Mouse (Mus musculus): ENCODE measurements around the gene Kmt2b. TPM values are rescaled to one million over a fixed set of nuclear protein-coding genes. Genes with fewer than 3 reads are reported as not detected.

Gene Kmt2b
- polyA plus RNA-seq, 1 experiment from 2014 or later: 10.8 TPM

DNA sequence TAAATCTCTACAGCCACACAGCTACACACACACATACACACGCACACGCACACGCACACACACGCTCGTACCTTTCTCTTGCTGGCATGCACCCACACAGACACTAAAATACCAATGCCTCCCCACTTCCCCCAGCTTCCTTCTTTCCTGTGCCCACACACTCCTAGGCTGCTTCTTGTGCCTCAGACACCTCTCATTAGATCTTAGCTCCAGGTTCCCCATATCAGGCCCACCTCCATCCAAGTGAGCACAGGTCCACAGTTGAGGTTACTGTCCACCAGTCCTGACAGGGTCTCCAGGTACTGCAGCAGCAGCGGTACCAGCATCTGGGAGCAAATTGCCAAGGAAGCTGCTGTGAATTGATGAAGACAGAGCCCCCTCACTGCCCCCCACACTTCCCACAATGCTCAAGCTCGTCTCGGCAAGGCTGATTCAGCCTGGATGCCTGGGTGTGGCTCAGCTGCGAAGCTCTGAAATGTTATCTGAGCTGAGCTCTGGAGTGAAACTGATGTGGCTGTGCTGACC is 57.2 kb downstream of the Kmt2b start:
- no peak overlapping the region for H3K4me2 ChIP-seq (replicated peaks)
- 67% methylated on average over 9 of the region's 9 CpGs for WGBS
- H3K27ac ChIP-seq (replicated peaks): no peak overlapping the region
- H3K36me3 ChIP-seq: peaks cover 47% of the 10 kb centered on the region
- H3K9me3 ChIP-seq (replicated peaks): no peaks in the 10 kb centered on the region
- H3K4me3 ChIP-seq (replicated peaks): no peak overlapping the region
- ATAC-seq (ENCODE audit: insufficient number of reproducible peaks, low FRiP score, low TSS enrichment, low read depth): no peak
- no peak overlapping the region for H3K9ac ChIP-seq
- no peaks in the 10 kb centered on the region for H3K27me3 ChIP-seq
- peaks cover 34% of the 10 kb centered on the region for H3K4me1 ChIP-seq

DNA sequence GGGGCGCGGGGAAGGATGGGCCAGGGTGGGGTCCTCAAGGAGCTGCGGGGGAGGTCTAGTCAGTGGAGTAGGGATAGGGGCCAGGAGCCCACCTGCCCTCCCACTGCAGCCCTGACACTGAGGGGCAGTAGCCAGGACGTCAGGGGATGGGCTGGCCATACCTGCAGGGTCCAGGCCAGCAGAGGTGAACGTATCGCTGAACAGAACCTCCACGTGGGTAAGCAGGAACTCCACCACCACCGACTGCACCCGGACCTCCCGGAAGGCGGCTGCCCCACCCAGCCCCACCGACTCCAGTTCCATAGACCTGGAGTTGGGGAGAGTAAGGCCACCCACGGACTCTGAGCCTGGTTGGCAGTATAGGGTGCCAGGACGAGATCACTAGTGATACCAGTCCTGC is 61.5 kb downstream of the Kmt2b start:
- H3K9ac ChIP-seq: no peak overlapping the region
- peak overlapping the region; percentile 79 for H3K27ac ChIP-seq (replicated peaks)
- H3K4me3 ChIP-seq (replicated peaks): peak overlapping the region; percentile 26; the same call in 1 of the 2 replicates

GRCm38 (mm10) chr7:30526399-30526798 is 62.1 kb downstream of the Kmt2b start:
- Histone ChIP-seq H3K4me3 (replicated peaks) (peak overlapping the region; percentile 26), H3K27me3 (no peaks in the 10 kb centered on the region), H3K4me2 (replicated peaks) (peak overlapping the region; percentile 48), H3K9me3 (replicated peaks) (no peaks in the 10 kb centered on the region), H3K36me3 (peaks cover 56% of the 10 kb centered on the region), H3K4me1 (peaks cover 15% of the 10 kb centered on the region), H3K27ac (replicated peaks) (peak overlapping the region; percentile 79), H3K9ac (peak overlapping the region; percentile 31; the same call in 1 of the 2 replicates)
- WGBS: 14% methylated on average over 17 of the region's 17 CpGs
- ATAC-seq (ENCODE audit: insufficient number of reproducible peaks, low FRiP score, low TSS enrichment, low read depth): no peak

More for the DNA sequence above, 61.5 kb downstream of the Kmt2b start:
- peak overlapping the region; percentile 48 for H3K4me2 ChIP-seq (replicated peaks)
- ATAC-seq (ENCODE audit: insufficient number of reproducible peaks, low FRiP score, low TSS enrichment, low read depth): no peak
- peaks cover 62% of the 10 kb centered on the region for H3K36me3 ChIP-seq
- H3K9me3 ChIP-seq (replicated peaks): no peaks in the 10 kb centered on the region
- H3K27me3 ChIP-seq: no peaks in the 10 kb centered on the region
- 66% methylated on average over 14 of the region's 14 CpGs for WGBS
- peaks cover 15% of the 10 kb centered on the region for H3K4me1 ChIP-seq

- Histone ChIP-seq H3K4me2 (replicated peaks) (peak overlapping the region; percentile 48), H3K36me3 (peaks cover 54% of the 10 kb centered on the region), H3K27ac (replicated peaks) (peak overlapping the region; percentile 79), H3K9ac (0 out of 2 replicates have a peak overlapping the region, but pooled peaks have one; percentile 31), H3K4me1 (peaks cover 15% of the 10 kb centered on the region), H3K9me3 (replicated peaks) (no peaks in the 10 kb centered on the region), H3K27me3 (no peaks in the 10 kb centered on the region), H3K4me3 (replicated peaks) (peak overlapping the region; percentile 26)
- 13% methylated on average over 10 of the region's 10 CpGs for WGBS
- ATAC-seq (ENCODE audit: insufficient number of reproducible peaks, low FRiP score, low TSS enrichment, low read depth): peak; percentile 44; the same call in 1 of the 2 replicates
Measured at GRCm38 (mm10) chr7:30525954-30526353, 62.6 kb downstream of the Kmt2b start.

GRCm38 (mm10) chr7:30524487-30524886 is 64.0 kb downstream of the Kmt2b start:
- Histone ChIP-seq H3K27me3 (no peaks in the 10 kb centered on the region), H3K9ac (no peak overlapping the region), H3K27ac (replicated peaks) (no peak overlapping the region), H3K36me3 (peaks cover 42% of the 10 kb centered on the region), H3K4me2 (replicated peaks) (no peak overlapping the region), H3K9me3 (replicated peaks) (no peaks in the 10 kb centered on the region), H3K4me1 (peaks cover 15% of the 10 kb centered on the region), H3K4me3 (replicated peaks) (no peak overlapping the region)
- WGBS: 75% methylated on average over 6 of the region's 6 CpGs
- ATAC-seq (ENCODE audit: insufficient number of reproducible peaks, low FRiP score, low TSS enrichment, low read depth): no peak

GRCm38 (mm10) chr7:30522871-30523270 is 65.7 kb downstream of the Kmt2b start:
- Histone ChIP-seq H3K9me3 (replicated peaks) (no peaks in the 10 kb centered on the region), H3K9ac (no peak overlapping the region), H3K27me3 (no peaks in the 10 kb centered on the region), H3K4me1 (peaks cover 15% of the 10 kb centered on the region), H3K27ac (replicated peaks) (no peak overlapping the region), H3K4me2 (replicated peaks) (no peak overlapping the region), H3K36me3 (peaks cover 26% of the 10 kb centered on the region), H3K4me3 (replicated peaks) (no peak overlapping the region)
- 79% methylated on average over 10 of the region's 10 CpGs for WGBS
- no peak for ATAC-seq (ENCODE audit: insufficient number of reproducible peaks, low FRiP score, low TSS enrichment, low read depth)

- H3K36me3 ChIP-seq: peaks cover 19% of the 10 kb centered on the region; the same call in 1 of the 2 replicates
- H3K4me2 ChIP-seq (replicated peaks): no peak overlapping the region
- WGBS: 65% methylated on average over 5 of the region's 5 CpGs
- H3K9me3 ChIP-seq (replicated peaks): no peaks in the 10 kb centered on the region
- peaks cover 3% of the 10 kb centered on the region for H3K4me1 ChIP-seq
- no peak overlapping the region for H3K27ac ChIP-seq (replicated peaks)
- no peaks in the 10 kb centered on the region for H3K27me3 ChIP-seq
- ATAC-seq (ENCODE audit: insufficient number of reproducible peaks, low FRiP score, low TSS enrichment, low read depth): no peak
- H3K9ac ChIP-seq: no peak overlapping the region
- H3K4me3 ChIP-seq (replicated peaks): no peak overlapping the region
Measured at GRCm38 (mm10) chr7:30520856-30521255, 67.7 kb downstream of the Kmt2b start.

DNA sequence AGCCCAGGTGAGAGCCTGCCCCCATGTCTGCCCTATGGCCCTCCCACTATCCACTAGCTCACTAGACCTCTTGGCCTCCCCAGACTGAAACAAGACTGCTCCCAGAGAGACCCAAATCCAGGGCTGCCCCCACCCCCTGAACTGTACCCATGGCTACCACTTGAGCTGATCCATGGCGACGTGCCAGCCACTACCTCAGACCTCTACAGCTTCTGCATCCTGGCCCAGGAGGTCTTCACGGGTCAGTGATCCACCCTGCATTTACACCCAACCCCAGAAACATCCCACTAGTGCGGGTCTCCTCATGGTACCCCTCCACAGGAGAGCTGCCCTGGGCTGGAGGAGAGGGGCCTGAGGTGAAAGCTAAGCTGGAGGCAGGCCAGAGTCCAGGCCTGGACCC is 68.1 kb downstream of the Kmt2b start:
- no peak overlapping the region for H3K27ac ChIP-seq (replicated peaks)
- 76% methylated on average over 4 of the region's 4 CpGs for WGBS
- peaks cover 19% of the 10 kb centered on the region; the same call in 1 of the 2 replicates for H3K36me3 ChIP-seq
- no peak overlapping the region for H3K9ac ChIP-seq
- no peaks in the 10 kb centered on the region for H3K27me3 ChIP-seq
- H3K4me1 ChIP-seq: no peaks in the 10 kb centered on the region
- H3K4me2 ChIP-seq (replicated peaks): no peak overlapping the region
- no peaks in the 10 kb centered on the region for H3K9me3 ChIP-seq (replicated peaks)
- H3K4me3 ChIP-seq (replicated peaks): no peak overlapping the region
- ATAC-seq (ENCODE audit: insufficient number of reproducible peaks, low FRiP score, low TSS enrichment, low read depth): no peak

Small RNA genes within 50 kb of the gene (microRNA-seq; reads per million reads assigned to microRNA genes)
- gene Gm38670 (ENCODE audit: borderline number of aligned reads) (1.0 reads per million), gene Mir3569 (ENCODE audit: borderline number of aligned reads) (not detected)

Other genes with a start within 250 kb of the Kmt2b start
- 5.7 and 6.6 TPM in 2 replicates for gene Lrfn3, start 226.0 kb downstream of the Kmt2b start, polyA plus RNA-seq (2015; fragmentation: Nextera tagmentation; extraction: Ambion mirVana)
- 95.4 and 103 TPM in 2 replicates for gene Tyrobp, start 175.0 kb downstream of the Kmt2b start, polyA plus RNA-seq (2015; fragmentation: Nextera tagmentation; extraction: Ambion mirVana)
- gene Hcst, start 168.9 kb downstream of the Kmt2b start, polyA plus RNA-seq (2015; fragmentation: Nextera tagmentation; extraction: Ambion mirVana): 2.2 and 2.4 TPM in 2 replicates
- gene Nfkbid, start 167.0 kb downstream of the Kmt2b start, polyA plus RNA-seq (2015; fragmentation: Nextera tagmentation; extraction: Ambion mirVana): 1.7 and 1.8 TPM in 2 replicates
- 52.0 and 61.3 TPM in 2 replicates for gene Aplp1, start 143.2 kb downstream of the Kmt2b start, polyA plus RNA-seq (2015; fragmentation: Nextera tagmentation; extraction: Ambion mirVana)
- 1.1 and 1.3 TPM in 2 replicates for gene Kirrel2, start 131.0 kb downstream of the Kmt2b start, polyA plus RNA-seq (2015; fragmentation: Nextera tagmentation; extraction: Ambion mirVana)
- gene Nphs1, start 130.4 kb downstream of the Kmt2b start, polyA plus RNA-seq (2015; fragmentation: Nextera tagmentation; extraction: Ambion mirVana): 0.17 TPM in 2 replicates
- gene Prodh2, start 95.1 kb downstream of the Kmt2b start, polyA plus RNA-seq (2015; fragmentation: Nextera tagmentation; extraction: Ambion mirVana): not detected in 2 replicates
- 12.2 and 16.2 TPM in 2 replicates for gene Arhgap33, start 53.7 kb downstream of the Kmt2b start, polyA plus RNA-seq (2015; fragmentation: Nextera tagmentation; extraction: Ambion mirVana)
- 19.9 and 22.2 TPM in 2 replicates for gene Hspb6, start 36.5 kb downstream of the Kmt2b start, polyA plus RNA-seq (2015; fragmentation: Nextera tagmentation; extraction: Ambion mirVana)
- gene Proser3, start 36.4 kb downstream of the Kmt2b start, polyA plus RNA-seq (2015; fragmentation: Nextera tagmentation; extraction: Ambion mirVana): 11.6 and 17.6 TPM in 2 replicates
- gene Lin37, start 28.9 kb downstream of the Kmt2b start, polyA plus RNA-seq (2015; fragmentation: Nextera tagmentation; extraction: Ambion mirVana): 45.6 and 46.8 TPM in 2 replicates
- gene U2af1l4, start 25.4 kb downstream of the Kmt2b start, polyA plus RNA-seq (2015; fragmentation: Nextera tagmentation; extraction: Ambion mirVana): 83.7 and 86.6 TPM in 2 replicates
- gene Gm49396, start 25.4 kb downstream of the Kmt2b start, polyA plus RNA-seq (2015; fragmentation: Nextera tagmentation; extraction: Ambion mirVana): 11.0 and 15.0 TPM in 2 replicates
- gene Psenen, start 25.1 kb downstream of the Kmt2b start, polyA plus RNA-seq (2015; fragmentation: Nextera tagmentation; extraction: Ambion mirVana): 136 and 140 TPM in 2 replicates
- 5.3 and 6.1 TPM in 2 replicates for gene Igflr1, start 23.3 kb downstream of the Kmt2b start, polyA plus RNA-seq (2015; fragmentation: Nextera tagmentation; extraction: Ambion mirVana)
- gene Zbtb32, start 10.2 kb upstream of the Kmt2b start, polyA plus RNA-seq (2015; fragmentation: Nextera tagmentation; extraction: Ambion mirVana): 1.5 and 1.8 TPM in 2 replicates
- 0.54 and 0.75 TPM in 2 replicates for gene Upk1a, start 24.1 kb upstream of the Kmt2b start, polyA plus RNA-seq (2015; fragmentation: Nextera tagmentation; extraction: Ambion mirVana)
- 848 and 867 TPM in 2 replicates for gene Cox6b1, start 37.4 kb upstream of the Kmt2b start, polyA plus RNA-seq (2015; fragmentation: Nextera tagmentation; extraction: Ambion mirVana)
- gene Etv2, start 47.1 kb upstream of the Kmt2b start, polyA plus RNA-seq (2015; fragmentation: Nextera tagmentation; extraction: Ambion mirVana): not detected in 2 replicates
- 126 and 129 TPM in 2 replicates for gene Rbm42, start 61.6 kb upstream of the Kmt2b start, polyA plus RNA-seq (2015; fragmentation: Nextera tagmentation; extraction: Ambion mirVana)
- 37.8 and 41.2 TPM in 2 replicates for gene Haus5, start 76.3 kb upstream of the Kmt2b start, polyA plus RNA-seq (2015; fragmentation: Nextera tagmentation; extraction: Ambion mirVana)
- not detected in 2 replicates for gene Pmis2, start 82.9 kb upstream of the Kmt2b start, polyA plus RNA-seq (2015; fragmentation: Nextera tagmentation; extraction: Ambion mirVana)
- 0.41 and 0.64 TPM in 2 replicates for gene 2200002J24Rik, start 110.2 kb upstream of the Kmt2b start, polyA plus RNA-seq (2015; fragmentation: Nextera tagmentation; extraction: Ambion mirVana)
- gene Atp4a, start 123.5 kb upstream of the Kmt2b start, polyA plus RNA-seq (2015; fragmentation: Nextera tagmentation; extraction: Ambion mirVana): 0.29 and 0.63 TPM in 2 replicates
- 191 and 200 TPM in 2 replicates for gene Tmem147, start 140.8 kb upstream of the Kmt2b start, polyA plus RNA-seq (2015; fragmentation: Nextera tagmentation; extraction: Ambion mirVana)
- gene Gapdhs, start 155.0 kb upstream of the Kmt2b start, polyA plus RNA-seq (2015; fragmentation: Nextera tagmentation; extraction: Ambion mirVana): 0.48 and 1.0 TPM in 2 replicates
- gene Sbsn, start 162.7 kb upstream of the Kmt2b start, polyA plus RNA-seq (2015; fragmentation: Nextera tagmentation; extraction: Ambion mirVana): 163 and 182 TPM in 2 replicates
- 491 and 576 TPM in 2 replicates for gene Dmkn, start 175.0 kb upstream of the Kmt2b start, polyA plus RNA-seq (2015; fragmentation: Nextera tagmentation; extraction: Ambion mirVana)
- 1,669 and 1,901 TPM in 2 replicates for gene Krtdap, start 199.2 kb upstream of the Kmt2b start, polyA plus RNA-seq (2015; fragmentation: Nextera tagmentation; extraction: Ambion mirVana)
- gene Ffar2, start 235.0 kb upstream of the Kmt2b start, polyA plus RNA-seq (2015; fragmentation: Nextera tagmentation; extraction: Ambion mirVana): 0.14 TPM in 1 of 2 replicates, not detected in the other

All from embryonic facial prominence, embryonic 15.5 days (tissue).